Mouse (Mus musculus): Measurements from ENCODE around the gene Egfem1. TPM values are rescaled to one million over a fixed set of nuclear protein-coding genes. Genes with fewer than 3 reads are reported as not detected.

Egfem1 gene
- polyA plus RNA-seq, 1 experiment: not detected

DNA sequence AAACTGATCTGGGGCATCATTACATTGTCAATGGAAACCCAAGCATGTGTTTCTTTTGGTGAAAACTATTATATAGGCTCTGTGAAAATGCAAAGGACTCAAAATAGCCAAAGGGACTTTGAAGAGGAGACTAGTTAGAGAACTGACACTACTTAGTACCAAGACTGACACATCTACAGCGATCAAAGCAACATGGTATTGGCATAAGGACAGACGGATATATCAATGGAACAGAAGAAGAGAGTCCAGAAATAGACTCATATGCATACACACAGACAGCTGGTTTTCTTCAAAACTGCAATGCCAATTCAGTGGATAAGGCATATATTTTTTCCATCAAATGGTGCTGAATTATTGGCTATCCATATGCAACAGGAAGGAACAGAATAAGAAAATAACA, 140.6 kb downstream of the Egfem1 start:
- Histone ChIP-seq H3ac (ENCODE audit: control insufficient read depth, insufficient read length) (no peak overlapping the region), H3K4me2 (ENCODE audit: low read depth) (no peak overlapping the region)

DNA sequence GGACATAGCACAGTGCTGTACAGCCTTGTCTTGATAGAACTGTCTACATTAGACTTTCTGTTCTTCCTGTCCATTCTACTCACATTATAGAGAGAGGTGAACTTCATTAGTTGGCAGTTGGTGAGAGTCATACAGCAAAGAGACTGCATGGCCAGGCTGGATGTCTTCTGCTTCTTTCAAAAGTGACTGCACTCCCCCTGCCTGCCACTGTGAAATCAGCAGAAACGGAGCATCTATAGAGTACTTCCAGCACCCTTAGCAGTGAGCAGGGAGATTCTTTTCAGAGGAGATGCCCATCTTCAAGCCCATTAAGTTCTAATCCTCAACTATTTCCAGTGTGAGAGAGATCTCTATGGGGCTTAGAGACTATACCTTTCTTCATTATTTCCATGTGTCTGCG, 147.9 kb downstream of the Egfem1 start:
- no peak overlapping the region for H3K4me3 ChIP-seq
- TF ChIP-seq POLR2A (IDR thresholded peaks at IDR 0.05; ENCODE audit: insufficient read length, low read depth) (no peak), CEBPB (IDR thresholded peaks at IDR 0.05; ENCODE audit: insufficient read depth, poor library complexity, severe bottlenecking) (no peak), TCF12 (IDR thresholded peaks at IDR 0.05; ENCODE audit: insufficient read depth, poor library complexity, severe bottlenecking) (no peak), REST (IDR thresholded peaks at IDR 0.05; ENCODE audit: insufficient read depth, insufficient read length) (no peak), USF1 (IDR thresholded peaks at IDR 0.05; ENCODE audit: low read depth) (no peak), MYOD1 (IDR thresholded peaks at IDR 0.05; ENCODE audit: control insufficient read depth in 1 of 3, insufficient read length in 2 of 3, low read depth in 2 of 3) (no peak), MAX (IDR thresholded peaks at IDR 0.05; ENCODE audit: low read depth) (no peak), SRF (IDR thresholded peaks at IDR 0.05; ENCODE audit: control insufficient read depth, insufficient read length, low read depth) (no peak), E2F4 (IDR thresholded peaks at IDR 0.05; ENCODE audit: insufficient read depth) (no peak), MYOG (IDR thresholded peaks at IDR 0.05; ENCODE audit: control insufficient read depth in 1 of 3, insufficient read depth in 1 of 3, insufficient read length in 2 of 3, low read depth in 2 of 3) (no peak), POLR2AphosphoS2 (IDR thresholded peaks at IDR 0.05; ENCODE audit: insufficient read length, low read depth) (no peak)
- H3K79me2 ChIP-seq (ENCODE audit: control insufficient read depth, insufficient read depth): no peaks in the 10 kb centered on the region
- H3K36me3 ChIP-seq (ENCODE audit: control insufficient read depth, insufficient read depth): no peaks in the 10 kb centered on the region
- H3K4me2 ChIP-seq (ENCODE audit: low read depth): no peak overlapping the region
- no peak overlapping the region for H3ac ChIP-seq (ENCODE audit: control insufficient read depth, insufficient read length)
- no peaks in the 10 kb centered on the region for H3K27me3 ChIP-seq (ENCODE audit: control insufficient read depth, insufficient read depth, insufficient read length)

More for the DNA sequence above, 140.6 kb downstream of the Egfem1 start:
- Histone ChIP-seq H3K27me3 (ENCODE audit: control insufficient read depth, insufficient read depth, insufficient read length) (no peaks in the 10 kb centered on the region), H3K79me2 (ENCODE audit: control insufficient read depth, insufficient read depth) (no peaks in the 10 kb centered on the region), H3K36me3 (ENCODE audit: control insufficient read depth, insufficient read depth) (no peaks in the 10 kb centered on the region), H3K4me3 (no peak overlapping the region)
- TF ChIP-seq MYOG (IDR thresholded peaks at IDR 0.05; ENCODE audit: control insufficient read depth in 1 of 3, insufficient read depth in 1 of 3, insufficient read length in 2 of 3, low read depth in 2 of 3) (no peak), E2F4 (IDR thresholded peaks at IDR 0.05; ENCODE audit: insufficient read depth) (no peak), TCF3 (IDR thresholded peaks at IDR 0.05; ENCODE audit: insufficient read length, low read depth) (no peak), POLR2A (IDR thresholded peaks at IDR 0.05; ENCODE audit: insufficient read length, low read depth) (no peak), SRF (IDR thresholded peaks at IDR 0.05; ENCODE audit: control insufficient read depth, insufficient read length, low read depth) (no peak), MAX (IDR thresholded peaks at IDR 0.05; ENCODE audit: low read depth) (no peak), TCF12 (IDR thresholded peaks at IDR 0.05; ENCODE audit: insufficient read depth, poor library complexity, severe bottlenecking) (no peak), POLR2AphosphoS2 (IDR thresholded peaks at IDR 0.05; ENCODE audit: insufficient read length, low read depth) (no peak), REST (IDR thresholded peaks at IDR 0.05; ENCODE audit: insufficient read depth, insufficient read length) (no peak), USF1 (IDR thresholded peaks at IDR 0.05; ENCODE audit: low read depth) (no peak), CEBPB (IDR thresholded peaks at IDR 0.05; ENCODE audit: insufficient read depth, poor library complexity, severe bottlenecking) (no peak), MYOD1 (IDR thresholded peaks at IDR 0.05; ENCODE audit: control insufficient read depth in 1 of 3, insufficient read length in 2 of 3, low read depth in 2 of 3) (no peak)

GRCm38 (mm10) chr3:29235477-29235876, 153.7 kb downstream of the Egfem1 start:
- TF ChIP-seq MYOG (IDR thresholded peaks at IDR 0.05; ENCODE audit: control insufficient read depth in 1 of 3, insufficient read depth in 1 of 3, insufficient read length in 2 of 3, low read depth in 2 of 3) (no peak), TCF12 (IDR thresholded peaks at IDR 0.05; ENCODE audit: insufficient read depth, poor library complexity, severe bottlenecking) (no peak), E2F4 (IDR thresholded peaks at IDR 0.05; ENCODE audit: insufficient read depth) (no peak), POLR2A (IDR thresholded peaks at IDR 0.05; ENCODE audit: insufficient read length, low read depth) (no peak), REST (IDR thresholded peaks at IDR 0.05; ENCODE audit: insufficient read depth, insufficient read length) (no peak)
- Histone ChIP-seq H3K4me3 (no peak overlapping the region), H3K4me2 (ENCODE audit: low read depth) (no peak overlapping the region), H3K27me3 (ENCODE audit: control insufficient read depth, insufficient read depth, insufficient read length) (no peaks in the 10 kb centered on the region), H3K36me3 (ENCODE audit: control insufficient read depth, insufficient read depth) (no peaks in the 10 kb centered on the region), H3ac (ENCODE audit: control insufficient read depth, insufficient read length) (no peak overlapping the region), H3K79me2 (ENCODE audit: control insufficient read depth, insufficient read depth) (no peaks in the 10 kb centered on the region)

DNA sequence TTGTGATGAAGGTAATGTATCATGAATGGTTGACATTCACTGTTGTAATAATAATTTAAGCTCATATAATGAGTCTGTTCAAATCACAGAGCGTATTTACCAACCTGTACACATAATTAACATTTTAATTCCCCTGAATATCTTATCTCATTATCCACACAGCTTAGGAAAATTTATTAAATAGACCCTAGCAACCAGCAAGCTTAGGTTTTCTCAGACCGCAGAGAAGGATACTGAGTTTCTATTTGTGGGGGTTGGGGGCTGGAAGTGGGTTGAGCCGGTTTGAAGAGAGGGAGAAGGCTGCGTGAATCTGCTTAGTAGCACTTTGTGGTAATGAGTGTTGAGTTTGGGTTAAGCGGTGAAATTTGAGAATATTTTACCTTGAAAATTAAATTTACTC, 154.7 kb downstream of the Egfem1 start:
- H3K4me2 ChIP-seq (ENCODE audit: low read depth): no peak overlapping the region
- H3K36me3 ChIP-seq (ENCODE audit: control insufficient read depth, insufficient read depth): no peaks in the 10 kb centered on the region
- no peak overlapping the region for H3ac ChIP-seq (ENCODE audit: control insufficient read depth, insufficient read length)
- H3K79me2 ChIP-seq (ENCODE audit: control insufficient read depth, insufficient read depth): no peaks in the 10 kb centered on the region
- TF ChIP-seq TCF3 (IDR thresholded peaks at IDR 0.05; ENCODE audit: insufficient read length, low read depth): no peak
- TF ChIP-seq E2F4 (IDR thresholded peaks at IDR 0.05; ENCODE audit: insufficient read depth): no peak
- no peak for TF ChIP-seq SRF (IDR thresholded peaks at IDR 0.05; ENCODE audit: control insufficient read depth, insufficient read length, low read depth)
- TF ChIP-seq CEBPB (IDR thresholded peaks at IDR 0.05; ENCODE audit: insufficient read depth, poor library complexity, severe bottlenecking): no peak
- TF ChIP-seq USF1 (IDR thresholded peaks at IDR 0.05; ENCODE audit: low read depth): no peak
- TF ChIP-seq MAX (IDR thresholded peaks at IDR 0.05; ENCODE audit: low read depth): no peak
- TF ChIP-seq TCF12 (IDR thresholded peaks at IDR 0.05; ENCODE audit: insufficient read depth, poor library complexity, severe bottlenecking): no peak
- TF ChIP-seq POLR2AphosphoS2 (IDR thresholded peaks at IDR 0.05; ENCODE audit: insufficient read length, low read depth): no peak
- no peak for TF ChIP-seq POLR2A (IDR thresholded peaks at IDR 0.05; ENCODE audit: insufficient read length, low read depth)
- TF ChIP-seq REST (IDR thresholded peaks at IDR 0.05; ENCODE audit: insufficient read depth, insufficient read length): no peak
- no peak for TF ChIP-seq MYOD1 (IDR thresholded peaks at IDR 0.05; ENCODE audit: control insufficient read depth in 1 of 3, insufficient read length in 2 of 3, low read depth in 2 of 3)
- TF ChIP-seq MYOG (IDR thresholded peaks at IDR 0.05; ENCODE audit: control insufficient read depth in 1 of 3, insufficient read depth in 1 of 3, insufficient read length in 2 of 3, low read depth in 2 of 3): no peak
- H3K27me3 ChIP-seq (ENCODE audit: control insufficient read depth, insufficient read depth, insufficient read length): no peaks in the 10 kb centered on the region
- no peak overlapping the region for H3K4me3 ChIP-seq

- H3K36me3 ChIP-seq (ENCODE audit: control insufficient read depth, insufficient read depth): no peaks in the 10 kb centered on the region
- no peak overlapping the region for H3K4me3 ChIP-seq
- H3K4me2 ChIP-seq (ENCODE audit: low read depth): no peak overlapping the region
- no peaks in the 10 kb centered on the region for H3K27me3 ChIP-seq (ENCODE audit: control insufficient read depth, insufficient read depth, insufficient read length)
- no peak overlapping the region for H3ac ChIP-seq (ENCODE audit: control insufficient read depth, insufficient read length)
- no peaks in the 10 kb centered on the region for H3K79me2 ChIP-seq (ENCODE audit: control insufficient read depth, insufficient read depth)
- TF ChIP-seq TCF3 (IDR thresholded peaks at IDR 0.05; ENCODE audit: insufficient read length, low read depth) (no peak), MYOG (IDR thresholded peaks at IDR 0.05; ENCODE audit: control insufficient read depth in 1 of 3, insufficient read depth in 1 of 3, insufficient read length in 2 of 3, low read depth in 2 of 3) (no peak), E2F4 (IDR thresholded peaks at IDR 0.05; ENCODE audit: insufficient read depth) (no peak), MYOD1 (IDR thresholded peaks at IDR 0.05; ENCODE audit: control insufficient read depth in 1 of 3, insufficient read length in 2 of 3, low read depth in 2 of 3) (no peak), REST (IDR thresholded peaks at IDR 0.05; ENCODE audit: insufficient read depth, insufficient read length) (no peak), CEBPB (IDR thresholded peaks at IDR 0.05; ENCODE audit: insufficient read depth, poor library complexity, severe bottlenecking) (no peak), POLR2A (IDR thresholded peaks at IDR 0.05; ENCODE audit: insufficient read length, low read depth) (no peak), TCF12 (IDR thresholded peaks at IDR 0.05; ENCODE audit: insufficient read depth, poor library complexity, severe bottlenecking) (no peak), MAX (IDR thresholded peaks at IDR 0.05; ENCODE audit: low read depth) (no peak), SRF (IDR thresholded peaks at IDR 0.05; ENCODE audit: control insufficient read depth, insufficient read length, low read depth) (no peak), USF1 (IDR thresholded peaks at IDR 0.05; ENCODE audit: low read depth) (no peak), POLR2AphosphoS2 (IDR thresholded peaks at IDR 0.05; ENCODE audit: insufficient read length, low read depth) (no peak)
Observed at GRCm38 (mm10) chr3:29243600-29243999, 161.8 kb downstream of the Egfem1 start.
